Mouse (Mus musculus) adrenal gland, adult (tissue): ENCODE measurements around the gene Crybg3.
"Not testable (repeated sequence)": the region's sequence is repeated elsewhere in the genome, so short reads cannot be mapped to it uniquely, and the experiment has no call there.

Source experiments
- DNase-seq, 2 experiments: peaks; one replicate each; pipeline ENCODE4 v3.0.0; 2022 to 2023; ENCODE audit warnings: low spot score in 1 of 2; ENCODE audit not compliant: inconsistent age in 2 of 2

Crybg3 gene

GRCm38 (mm10) chr16:59463567-59463966 lies 137.2 kb downstream of the Crybg3 start:
- no peak for DNase-seq

DNA sequence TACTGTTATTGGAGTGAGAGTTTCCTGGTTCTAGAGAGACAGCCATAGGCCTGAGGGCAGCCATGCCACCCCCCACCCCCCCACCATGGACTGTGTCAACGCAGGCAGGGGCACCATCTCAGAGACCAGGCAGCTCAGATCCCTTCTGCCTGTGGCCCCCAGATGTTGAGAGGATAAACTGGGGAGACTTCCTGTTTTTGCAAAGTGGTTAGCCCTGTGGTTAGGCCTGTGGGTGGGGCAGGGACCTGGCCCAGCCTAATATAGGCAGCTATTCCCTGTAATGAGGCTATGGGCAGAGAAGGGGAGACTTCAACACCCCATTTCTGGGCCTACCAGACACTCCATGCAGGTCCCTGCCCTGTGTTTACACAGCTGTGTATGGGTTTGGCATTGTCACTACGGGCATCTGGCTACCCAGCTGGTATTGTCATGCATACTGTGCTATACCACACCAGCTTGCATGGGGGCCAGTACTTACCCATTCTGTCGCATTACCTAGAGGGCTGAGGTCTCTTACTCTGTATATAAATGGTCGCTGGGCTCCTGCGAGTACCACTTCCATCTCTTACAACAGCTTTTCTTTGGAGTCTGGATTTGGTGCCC lies 141.4 kb downstream of the Crybg3 start:
- not testable (repeated sequence) for DNase-seq

DNA sequence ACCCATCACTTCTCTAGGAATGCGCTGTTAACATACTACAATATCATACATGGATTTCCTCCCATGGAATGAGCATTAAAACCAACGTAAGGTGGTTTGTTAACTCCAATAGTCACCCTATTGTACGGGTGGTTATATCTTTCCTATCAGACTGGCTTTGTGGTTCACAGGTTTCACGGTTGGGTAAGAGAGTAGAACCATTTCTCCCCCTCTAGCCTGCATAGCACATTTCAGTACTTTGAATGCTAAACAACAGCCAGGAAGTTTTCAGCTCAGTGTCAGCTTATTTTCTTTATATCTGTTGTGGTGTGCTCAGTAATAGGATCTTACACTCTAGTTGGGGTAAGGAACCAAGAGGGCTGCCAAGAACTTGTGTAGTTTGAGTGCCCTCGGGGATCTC lies 149.0 kb downstream of the Crybg3 start:
- no peak for DNase-seq

DNA sequence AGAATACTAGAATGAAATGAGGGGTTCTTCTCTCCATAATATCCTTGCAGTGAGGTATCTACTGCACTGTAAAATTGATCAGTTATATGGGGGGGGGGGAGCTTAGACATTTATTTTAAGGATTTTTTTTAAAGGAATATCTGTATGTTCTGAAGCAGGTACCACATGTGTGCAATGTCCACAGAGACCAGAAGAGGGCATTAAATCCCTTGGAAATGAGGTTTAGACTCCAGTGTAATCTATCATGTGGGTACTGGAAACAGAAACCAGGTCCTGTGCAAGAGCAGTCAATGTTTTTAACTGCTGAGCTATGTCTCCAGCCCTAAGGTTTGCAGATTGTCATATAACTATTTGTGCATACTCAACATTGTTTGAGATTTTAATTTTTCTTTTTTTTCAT lies 151.7 kb downstream of the Crybg3 start:
- DNase-seq, result no peak

GRCm38 (mm10) chr16:59448181-59448580 lies 152.6 kb downstream of the Crybg3 start:
- DNase-seq, result no peak

DNA sequence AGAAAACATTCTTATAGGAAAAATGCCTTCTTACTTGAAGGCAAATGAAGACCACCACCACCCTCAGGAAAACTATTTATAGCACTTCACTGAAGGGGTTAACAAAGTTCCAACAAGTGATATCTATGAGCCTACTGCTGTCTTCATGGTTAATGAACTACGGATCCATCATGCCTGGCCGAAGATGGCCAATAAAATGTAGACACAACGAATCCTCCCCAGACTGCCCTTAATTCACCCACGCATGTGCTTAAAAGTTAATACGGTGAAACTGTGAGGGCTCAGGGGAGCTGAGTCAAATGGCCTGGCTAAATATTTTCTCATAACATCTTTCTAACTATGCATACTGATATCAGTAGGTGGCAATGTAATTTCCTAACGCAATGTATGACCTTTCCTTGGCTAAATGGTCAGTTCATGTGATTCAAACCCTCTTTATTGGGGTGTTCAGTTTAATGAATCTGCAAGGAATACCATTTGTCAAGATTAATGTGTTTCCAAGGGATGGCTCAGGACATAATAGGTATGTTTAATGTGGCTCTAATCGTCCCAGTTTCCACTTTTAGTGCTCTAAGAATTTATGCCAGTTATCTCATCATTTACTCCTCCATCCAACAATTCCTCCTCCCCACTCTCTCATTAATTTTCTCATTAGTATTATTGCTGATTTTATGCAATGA lies 155.8 kb downstream of the Crybg3 start:
- no peak for DNase-seq
